7 mouse cellular contexts compared by ENCODE assay signal in the genomic region with DNA sequence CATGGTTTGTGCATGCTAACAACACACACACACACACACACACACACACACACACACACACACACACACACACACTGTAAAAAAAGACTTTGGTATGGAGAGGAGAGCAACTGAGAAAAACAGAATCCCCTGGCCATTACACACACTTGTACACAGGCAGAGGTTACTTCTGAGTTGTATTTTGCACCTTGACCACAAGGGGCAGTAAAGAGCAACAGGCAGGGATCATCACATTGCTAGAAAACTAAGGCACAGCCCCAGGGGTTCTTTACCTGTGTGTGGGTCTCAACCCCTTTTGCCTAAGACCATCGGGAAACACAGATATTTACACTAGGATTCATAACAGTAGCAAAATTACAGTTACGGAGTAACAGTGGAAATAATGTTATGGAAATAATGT. TPM values are rescaled to one million over a fixed set of nuclear protein-coding genes. Genes with fewer than 3 reads are reported as not detected.
DNase-seq lines count a peak whose midpoint lies in the region; ATAC-seq and TF ChIP-seq lines count a peak whose summit lies in the region.

No protein-coding gene starts in this region.

- no peak for DNase-seq in left cerebral cortex, adult 2 months (ENCODE audit: extremely low spot score in 1 of 2, low spot score in 2 of 2)
- no peak for DNase-seq in left cerebral cortex, adult 11 months (ENCODE audit: low spot score)
- peak; percentile 52 for DNase-seq in T-cell, adult 2 months (ENCODE audit: low spot score)
- peak; percentile 60 for DNase-seq in thymus, postnatal 25 days
- DNase-seq in left cerebral cortex, postnatal 36 days (ENCODE audit: low spot score in 2 of 2), result no peak

- peak; percentile 71 for TF ChIP-seq CTCF in left cerebral cortex, adult 2 months (IDR thresholded peaks at IDR 0.05)

- peaks cover 2% of the 10 kb centered on the region; the same call in 1 of the 2 replicates for H3K9me3 ChIP-seq in liver, embryonic 16.5 days (replicated peaks; ENCODE audit: control insufficient read depth, low read length)

- no peak overlapping the region for H3K9ac ChIP-seq in liver, embryonic 16.5 days (ENCODE audit: low read depth, low read length)

- 24% methylated on average over 2 of the region's 2 CpGs for WGBS in liver, embryonic 16.5 days (ENCODE audit: insufficient replicate concordance)

- peaks cover 4% of the 10 kb centered on the region; the same call in 1 of the 2 replicates for H3K4me1 ChIP-seq in liver, embryonic 16.5 days (ENCODE audit: control insufficient read depth, low read depth, low read length)

- no peak overlapping the region for H3K27ac ChIP-seq in left cerebral cortex, adult 2 months
- H3K27ac ChIP-seq in liver, embryonic 16.5 days (ENCODE audit: low read length), result no peak overlapping the region

- H3K4me3 ChIP-seq in left cerebral cortex, adult 2 months, result no peak overlapping the region
- no peak overlapping the region for H3K4me3 ChIP-seq in liver, embryonic 16.5 days (ENCODE audit: low read depth, low read length)

- H3K27me3 ChIP-seq in liver, embryonic 16.5 days (ENCODE audit: control insufficient read depth, insufficient read depth, low read depth, low read length), result no peaks in the 10 kb centered on the region

- ATAC-seq in erythroid progenitor cell, adult 5-6 weeks (replicated peaks; ENCODE audit: low FRiP score, poor library complexity, severe bottlenecking), result peak; percentile 81
- 0 out of 2 replicates have a peak, but pooled peaks have one; percentile 52 for ATAC-seq in liver, embryonic 16.5 days (ENCODE audit: low read depth)

- intact Hi-C loops in left cerebral cortex, adult 2 months (cut with DNase I), result no loop called here
- intact Hi-C loops in left cerebral cortex, postnatal 36 days (cut with DNase I), result loop anchor here (10.0 kb wide), 1 partner anchor 436 kb away; a partner anchor contains a TSS

- no peak overlapping the region for H3K4me2 ChIP-seq in liver, embryonic 16.5 days (ENCODE audit: low read depth, low read length)

- H3K36me3 ChIP-seq in liver, embryonic 16.5 days (ENCODE audit: control insufficient read depth, insufficient read depth), result no peaks in the 10 kb centered on the region

RNA-seq across cellular contexts. Expression of a gene that starts 7.9 kb away (rescaled TPM):
- total RNA-seq in left cerebral cortex, adult 2 months (2021), result 10 to 100 TPM; 22.8 to 25.6 TPM
- 43.6 and 45.8 TPM in 2 replicates for total RNA-seq in erythroid progenitor cell, adult 5-6 weeks (2015; ENCODE audit: low replicate concordance)
- total RNA-seq in erythroid progenitor cell, adult 5-6 weeks (2017; ENCODE audit: low replicate concordance), result 28.0 and 51.0 TPM in 2 replicates
- 14.8 and 15.5 TPM in 2 replicates for polyA plus RNA-seq in liver, embryonic 16.5 days (2015; fragmentation: Nextera tagmentation; extraction: Ambion mirVana)
- total RNA-seq in left cerebral cortex, postnatal 36 days (2021), result 10 to 100 TPM; 23.5 to 28.6 TPM

RNA-seq across cellular contexts. Expression of a gene that starts 16.7 kb away (rescaled TPM):
- total RNA-seq in left cerebral cortex, adult 2 months (2021), result 10 to 100 TPM; 40.1 to 45.2 TPM
- total RNA-seq in erythroid progenitor cell, adult 5-6 weeks (2015; ENCODE audit: low replicate concordance), result 45.4 and 50.7 TPM in 2 replicates
- 8.9 and 22.3 TPM in 2 replicates for total RNA-seq in erythroid progenitor cell, adult 5-6 weeks (2017; ENCODE audit: low replicate concordance)
- polyA plus RNA-seq in liver, embryonic 16.5 days (2015; fragmentation: Nextera tagmentation; extraction: Ambion mirVana), result 3.8 and 4.6 TPM in 2 replicates
- total RNA-seq in left cerebral cortex, postnatal 36 days (2021), result 10 to 100 TPM; 33.5 to 42.8 TPM

RNA-seq across cellular contexts. Expression of a gene that starts 16.9 kb away (rescaled TPM):
- total RNA-seq in left cerebral cortex, adult 2 months (2021), result 1 to 10 TPM; 5.7 to 8.2 TPM
- 9.7 and 15.5 TPM in 2 replicates for total RNA-seq in erythroid progenitor cell, adult 5-6 weeks (2015; ENCODE audit: low replicate concordance)
- total RNA-seq in erythroid progenitor cell, adult 5-6 weeks (2017; ENCODE audit: low replicate concordance), result 18.1 and 35.3 TPM in 2 replicates
- polyA plus RNA-seq in liver, embryonic 16.5 days (2015; fragmentation: Nextera tagmentation; extraction: Ambion mirVana), result 3.8 and 4.0 TPM in 2 replicates
- 1 to 10 TPM; 4.6 to 7.2 TPM for total RNA-seq in left cerebral cortex, postnatal 36 days (2021)

RNA-seq across cellular contexts. Expression of a gene that starts 25.2 kb away (rescaled TPM):
- 100 to 1,000 TPM; 150 to 156 TPM for total RNA-seq in left cerebral cortex, adult 2 months (2021)
- 31.0 and 47.9 TPM in 2 replicates for total RNA-seq in erythroid progenitor cell, adult 5-6 weeks (2015; ENCODE audit: low replicate concordance)
- total RNA-seq in erythroid progenitor cell, adult 5-6 weeks (2017; ENCODE audit: low replicate concordance), result 88.1 and 103 TPM in 2 replicates
- polyA plus RNA-seq in liver, embryonic 16.5 days (2015; fragmentation: Nextera tagmentation; extraction: Ambion mirVana), result 59.8 and 64.4 TPM in 2 replicates
- total RNA-seq in left cerebral cortex, postnatal 36 days (2021), result 100 to 1,000 TPM; 166 to 203 TPM

RNA-seq across cellular contexts. Expression of a gene that starts 29.3 kb away (rescaled TPM):
- 10 to 100 TPM; 76.3 to 81.7 TPM for total RNA-seq in left cerebral cortex, adult 2 months (2021)
- total RNA-seq in erythroid progenitor cell, adult 5-6 weeks (2015; ENCODE audit: low replicate concordance), result 2.5 TPM in 1 of 2 replicates, not detected in the other
- 1.4 and 4.9 TPM in 2 replicates for total RNA-seq in erythroid progenitor cell, adult 5-6 weeks (2017; ENCODE audit: low replicate concordance)
- polyA plus RNA-seq in liver, embryonic 16.5 days (2015; fragmentation: Nextera tagmentation; extraction: Ambion mirVana), result 0.21 and 0.33 TPM in 2 replicates
- 10 to 100 TPM; 70.1 to 79.5 TPM for total RNA-seq in left cerebral cortex, postnatal 36 days (2021)

Comparison
In these comparisons a context has a peak if more than half of its experiments do, and no peak if none do; other contexts are left out.
1. DNase-seq: peak in T-cell, adult 2 months (single experiment) and thymus, postnatal 25 days (single experiment); none in left cerebral cortex, adult 2 months (0 of 2), left cerebral cortex, adult 11 months (single experiment) and left cerebral cortex, postnatal 36 days (0 of 2).